Mouse (Mus musculus) fat pad, adult 2 months (tissue): ENCODE results near the gene Galnt9.

Source experiments
- DNase-seq: peaks from one replicate; pipeline ENCODE4 v3.0.0-alpha.2; 2011; ENCODE audit warnings: low read depth, low spot score; ENCODE audit errors: extremely low read depth

Gene Galnt9

DNA sequence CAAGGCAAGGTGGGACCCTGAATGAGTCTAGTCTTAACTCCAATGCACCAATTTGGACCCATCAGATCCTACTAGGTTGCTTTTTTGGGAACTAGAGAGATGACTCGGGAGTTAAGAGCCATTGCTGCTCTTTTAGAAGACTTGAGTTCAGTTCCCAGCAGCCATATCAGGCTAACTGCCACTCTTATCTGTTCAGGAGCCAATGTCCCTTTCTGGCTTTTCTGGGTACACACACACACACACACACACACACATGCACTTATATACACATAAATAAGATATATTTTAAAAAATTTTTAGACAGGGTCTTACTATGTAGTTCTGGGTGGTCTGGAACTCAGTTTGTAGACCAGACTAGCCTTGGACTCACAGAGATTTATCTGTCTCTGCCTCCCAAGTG, 9.8 kb upstream of the Galnt9 start:
- DNase-seq, result no peak

DNA sequence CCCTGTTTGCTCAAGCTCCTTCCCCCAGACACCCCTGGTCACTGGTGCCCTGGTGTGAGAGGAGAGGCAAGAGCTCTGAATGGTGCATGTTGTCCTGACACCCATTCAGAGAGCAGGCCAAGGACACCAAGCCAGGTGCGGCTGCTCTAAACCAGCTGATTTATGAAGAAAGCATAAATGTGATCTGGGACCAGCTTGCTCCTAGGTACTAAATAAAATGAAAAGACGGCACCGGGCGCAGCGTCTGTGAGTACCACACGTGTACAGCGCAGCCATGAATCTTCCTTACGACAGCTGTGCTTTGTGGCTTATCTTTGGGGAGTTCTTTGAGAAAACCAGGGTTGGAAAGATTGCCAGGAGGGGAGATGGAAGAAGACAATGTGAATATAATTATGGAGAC, 8.2 kb upstream of the Galnt9 start:
- DNase-seq, result no peak

DNA sequence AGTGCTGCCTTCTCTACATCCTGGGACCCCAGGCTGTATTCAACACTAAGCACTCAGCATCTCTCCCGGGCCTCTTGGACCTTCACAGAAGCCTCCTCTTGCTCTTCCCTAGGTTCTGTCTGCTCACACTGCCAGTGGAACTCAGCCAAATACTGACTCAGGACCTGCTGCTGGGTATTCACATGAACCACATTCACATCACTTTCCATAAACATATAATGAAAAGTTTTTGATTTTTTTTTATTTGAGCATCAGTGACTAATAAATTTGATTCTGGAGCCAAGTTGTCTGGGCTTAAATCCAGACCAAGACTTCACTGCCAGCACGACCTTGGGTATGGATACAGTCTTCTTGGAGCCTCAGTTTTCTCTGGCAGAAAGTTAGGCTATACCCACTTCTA, 3.2 kb upstream of the Galnt9 start:
- no peak for DNase-seq

DNA sequence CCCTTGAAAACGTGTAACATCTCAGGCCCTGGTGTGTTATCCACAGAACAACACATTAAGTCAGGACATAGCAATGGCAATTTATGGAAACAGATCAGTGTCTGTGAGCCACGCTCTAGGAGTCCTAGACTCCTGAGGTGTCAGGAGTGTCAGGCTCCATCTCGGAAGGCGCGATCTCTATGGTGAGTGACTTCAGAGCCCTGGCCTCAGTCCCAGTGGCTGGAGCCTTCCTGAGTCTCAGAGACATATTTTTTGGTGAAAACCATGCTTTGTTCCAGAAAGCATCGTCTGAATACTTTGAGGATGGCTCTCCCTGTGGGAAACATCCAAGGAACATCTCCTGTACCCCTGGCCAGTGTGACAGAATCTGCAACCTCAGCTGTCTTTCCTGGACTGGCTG, 2.7 kb upstream of the Galnt9 start:
- DNase-seq, result no peak

DNA sequence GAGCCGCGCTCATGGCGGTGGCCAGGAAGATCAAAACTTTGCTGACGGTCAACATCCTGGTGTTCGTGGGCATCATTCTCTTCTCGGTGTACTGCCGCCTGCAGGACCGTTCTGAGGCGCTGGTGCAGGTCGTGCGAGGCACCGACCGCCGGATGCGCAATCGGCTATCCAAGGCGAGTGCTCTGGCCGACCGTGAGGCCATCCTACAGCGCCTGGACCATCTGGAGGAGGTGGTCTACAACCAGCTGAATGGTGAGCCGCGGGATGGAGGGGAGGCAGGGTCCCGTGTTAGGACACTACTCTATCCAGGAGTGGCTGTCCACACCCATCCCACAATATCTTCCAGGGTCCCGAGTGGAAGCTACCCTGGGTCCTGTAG, 525 bp downstream of the Galnt9 start:
- no peak for DNase-seq

DNA sequence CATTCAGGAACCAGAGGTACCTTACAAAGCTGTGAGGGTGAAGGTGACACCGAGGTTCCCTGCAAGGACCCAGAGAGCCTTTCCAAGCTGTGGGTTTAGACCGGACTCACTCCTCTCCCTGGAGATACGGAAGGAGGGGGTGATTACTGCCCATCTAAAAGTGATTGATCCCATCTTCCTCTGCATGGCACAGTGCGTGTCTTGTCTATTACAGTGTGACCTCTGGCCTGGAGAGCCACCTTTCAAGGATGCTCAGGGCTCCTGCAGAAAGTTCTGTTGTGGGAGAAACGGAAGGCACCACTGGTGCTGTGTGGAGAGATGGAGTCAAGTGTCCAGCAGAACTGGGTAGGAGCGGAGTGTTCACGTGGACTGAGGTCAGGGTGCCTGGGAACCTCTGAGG, 1.2 kb downstream of the Galnt9 start:
- DNase-seq, result no peak

DNA sequence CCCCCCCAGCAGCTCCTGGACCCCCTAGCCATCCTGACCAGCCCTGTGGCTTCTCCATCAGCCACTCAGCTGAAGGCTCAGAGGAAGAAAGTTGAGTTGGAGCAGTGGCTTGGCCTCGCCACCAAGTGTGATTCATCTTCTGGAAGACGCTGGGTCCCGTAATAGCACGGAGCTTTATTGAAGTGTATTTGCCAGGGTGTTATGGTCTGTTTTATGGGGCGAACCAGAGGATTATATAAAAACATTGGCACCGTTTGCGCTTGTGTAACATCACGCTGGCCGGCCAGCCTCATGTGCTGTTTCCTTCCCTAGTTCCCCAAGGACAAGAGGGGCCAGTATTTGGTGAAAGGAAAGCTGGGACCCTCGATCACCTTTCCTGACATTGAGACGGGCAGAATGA, 2.0 kb downstream of the Galnt9 start:
- DNase-seq, result peak; percentile 11

DNA sequence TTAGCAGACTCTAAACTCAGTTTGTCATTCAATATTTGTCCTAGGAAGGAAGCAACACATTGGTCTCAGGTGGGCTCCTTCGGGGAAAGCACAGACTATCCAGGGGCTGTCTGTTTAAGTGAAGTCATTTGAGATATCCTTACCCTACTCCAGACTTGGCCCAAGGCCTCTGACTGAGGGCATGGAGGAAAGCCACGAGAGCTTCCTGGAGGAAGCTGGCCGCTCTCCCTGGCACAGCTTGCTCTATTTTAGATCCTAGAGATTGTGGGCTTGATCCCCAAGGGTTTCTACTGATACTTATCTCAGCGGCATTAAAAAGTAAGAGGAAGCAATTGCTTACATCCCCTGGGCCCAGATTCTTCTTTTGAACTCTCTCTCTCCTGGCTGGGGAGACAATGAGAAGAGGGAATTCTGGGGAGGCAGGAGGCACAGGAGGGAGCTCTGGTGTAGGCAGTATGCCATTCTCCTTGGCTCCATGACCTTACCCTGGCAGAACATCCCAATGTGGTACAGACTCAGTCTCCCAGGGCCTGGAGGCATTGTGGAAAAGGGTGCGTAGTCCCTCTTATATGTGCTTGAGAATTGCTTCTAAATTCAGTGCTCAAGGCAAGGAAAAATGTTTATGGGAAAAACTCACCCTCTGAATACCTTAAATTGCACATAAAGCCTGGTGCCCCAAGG, 2.7 kb downstream of the Galnt9 start:
- peak; percentile 64 for DNase-seq

DNA sequence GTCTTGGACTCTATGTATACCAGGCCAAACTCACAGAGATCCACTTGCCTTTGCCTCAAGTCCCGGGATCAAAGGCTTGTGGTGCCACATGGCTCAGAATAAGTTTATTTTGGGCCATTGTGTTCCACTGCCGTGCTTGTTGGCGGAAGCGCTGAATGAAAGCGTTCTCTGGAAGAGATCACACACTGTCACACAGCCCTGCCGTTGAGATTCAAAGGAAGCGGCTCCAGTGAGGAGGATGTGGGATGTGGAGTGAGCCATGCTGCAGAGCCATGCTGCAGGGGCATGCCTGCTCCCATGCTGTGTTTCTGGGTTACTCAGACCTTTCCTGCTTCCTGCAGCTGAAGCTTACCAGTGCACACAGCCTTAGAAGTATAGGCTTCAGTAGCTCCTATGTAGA, 4.3 kb downstream of the Galnt9 start:
- DNase-seq, result no peak

DNA sequence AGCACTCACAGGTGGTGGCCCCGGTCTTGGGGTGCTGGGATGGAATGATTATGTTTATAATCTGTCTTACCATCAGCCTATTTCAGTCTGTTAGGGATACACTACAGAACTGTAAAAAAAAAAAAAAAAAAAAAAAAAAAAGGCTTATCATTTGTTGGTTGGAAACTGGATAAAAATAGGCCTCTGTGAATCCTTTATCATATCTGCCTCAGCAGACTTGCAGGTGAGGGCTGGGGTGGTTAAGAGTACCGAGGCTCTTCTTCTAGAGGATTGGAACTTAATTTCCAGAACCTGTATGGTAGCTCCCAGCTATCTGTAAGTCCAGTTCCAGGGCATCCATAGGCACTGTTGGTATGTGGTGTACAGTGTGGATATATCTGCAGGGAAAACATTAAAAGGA, 6.0 kb downstream of the Galnt9 start:
- DNase-seq, result no peak

DNA sequence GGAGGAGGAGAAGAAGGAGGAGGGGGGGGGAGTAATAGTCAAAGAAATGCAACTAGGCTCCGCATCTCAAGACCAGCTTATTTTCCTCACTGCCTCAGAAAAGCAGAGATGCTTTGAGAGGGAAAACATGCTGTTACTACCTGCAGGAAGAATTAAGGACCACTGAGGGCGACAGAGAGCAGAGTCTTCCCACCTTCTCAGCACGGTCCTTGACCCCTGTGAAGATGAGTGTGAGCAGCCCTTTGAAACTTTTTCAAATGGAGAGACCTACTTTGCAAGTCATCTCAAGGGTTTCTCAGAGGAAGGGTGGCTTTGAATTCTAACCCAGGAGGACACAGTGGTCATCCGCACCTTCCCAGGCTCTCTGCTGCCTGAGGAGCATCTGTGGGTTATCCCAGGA, 6.7 kb downstream of the Galnt9 start:
- DNase-seq, result no peak

DNA sequence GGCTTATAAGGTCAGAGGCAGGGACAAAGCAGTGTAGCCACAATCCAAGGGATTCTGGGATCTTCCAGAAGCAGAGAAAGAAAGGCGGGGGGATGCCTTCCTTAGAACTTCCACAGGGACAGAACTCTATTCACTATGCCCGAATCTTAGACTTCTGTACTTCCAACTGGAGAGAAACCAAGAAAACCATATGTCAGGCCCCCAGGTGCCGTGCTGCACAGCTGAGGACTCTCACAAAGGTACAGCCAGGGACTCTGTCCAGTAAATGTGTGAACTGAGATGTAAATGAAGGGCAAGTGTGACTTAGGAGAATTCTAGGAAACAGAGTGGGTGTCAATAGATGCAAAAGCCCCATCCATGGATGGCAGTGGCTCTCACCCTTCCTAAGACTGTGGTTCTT, 7.8 kb downstream of the Galnt9 start:
- no peak for DNase-seq

DNA sequence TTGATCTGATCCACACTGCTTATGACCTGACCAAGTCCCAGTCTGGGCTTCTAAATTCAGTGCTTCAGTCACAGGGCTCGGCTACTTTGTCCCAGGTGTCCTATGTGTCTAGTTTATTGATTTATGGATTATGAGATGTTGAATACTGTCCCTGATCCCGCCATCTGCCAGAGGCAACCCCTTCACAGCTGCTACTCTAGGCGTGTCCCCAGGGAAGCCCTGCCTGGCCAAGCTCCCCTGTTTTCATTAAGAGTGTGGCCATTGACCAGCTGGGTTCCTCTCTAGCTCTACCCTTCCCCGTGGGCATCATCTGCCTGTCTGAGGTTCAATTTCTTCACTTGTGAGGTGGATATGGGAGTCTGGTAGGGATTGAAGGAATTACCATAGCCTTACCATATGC, 9.2 kb downstream of the Galnt9 start:
- no peak for DNase-seq

DNA sequence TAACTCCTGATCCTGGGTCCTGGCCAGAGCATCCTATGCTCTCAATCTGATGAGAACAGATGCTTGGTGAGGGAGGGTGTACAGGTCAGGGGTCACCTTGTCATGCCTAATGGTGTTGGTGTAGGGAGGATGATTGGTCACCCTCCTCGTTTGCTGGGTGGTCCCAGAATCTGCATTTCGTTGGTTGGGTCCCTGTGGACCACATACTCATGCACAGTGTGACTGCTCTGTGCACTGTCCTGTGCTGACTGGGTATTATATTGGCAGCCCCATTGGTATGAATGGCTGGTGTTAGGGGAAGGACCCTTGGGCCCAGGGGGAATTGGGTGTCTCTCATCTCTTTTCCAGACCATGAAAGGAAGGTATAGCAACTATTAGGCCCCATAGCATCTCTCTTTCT, 11.0 kb downstream of the Galnt9 start:
- DNase-seq, result no peak

DNA sequence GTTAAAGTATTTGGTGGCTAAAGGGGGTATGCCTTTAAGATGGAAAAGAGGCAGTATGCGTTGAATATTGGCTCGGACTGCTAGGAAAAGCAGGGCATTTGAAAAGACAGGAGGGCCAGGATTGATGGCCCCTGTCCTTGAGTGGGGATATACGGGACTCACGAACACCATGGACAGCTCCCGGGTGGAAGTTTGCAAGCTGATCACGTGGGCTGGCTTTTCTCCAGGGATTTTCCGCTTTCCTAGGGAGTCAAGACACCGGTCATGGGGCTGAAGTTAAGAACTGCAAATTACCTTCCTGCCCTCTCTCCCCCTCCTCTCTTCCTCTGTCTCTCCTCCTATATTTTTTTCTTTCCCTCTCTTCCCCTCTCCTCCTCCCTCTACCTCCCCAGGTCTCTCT, 14.2 kb downstream of the Galnt9 start:
- no peak for DNase-seq

DNA sequence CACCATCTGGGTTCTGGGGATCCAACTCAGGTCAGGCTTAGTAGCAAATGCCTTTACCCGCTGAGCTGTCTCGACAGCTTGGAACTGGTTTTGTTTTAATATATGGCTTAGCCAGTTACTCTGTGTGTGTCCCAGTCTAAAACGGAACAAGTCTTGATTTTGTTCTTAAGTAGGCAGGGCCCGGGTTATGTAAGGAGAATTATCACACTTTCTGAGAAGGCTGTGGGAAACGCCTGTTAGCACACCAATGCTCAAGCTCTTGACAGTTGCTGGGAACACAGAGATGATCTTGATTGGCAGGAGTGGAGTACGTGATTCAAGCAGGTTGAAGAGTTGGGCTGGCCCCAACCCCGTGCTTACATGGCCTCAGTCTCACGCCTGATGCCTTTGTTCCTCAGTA, 15.5 kb downstream of the Galnt9 start:
- no peak for DNase-seq

DNA sequence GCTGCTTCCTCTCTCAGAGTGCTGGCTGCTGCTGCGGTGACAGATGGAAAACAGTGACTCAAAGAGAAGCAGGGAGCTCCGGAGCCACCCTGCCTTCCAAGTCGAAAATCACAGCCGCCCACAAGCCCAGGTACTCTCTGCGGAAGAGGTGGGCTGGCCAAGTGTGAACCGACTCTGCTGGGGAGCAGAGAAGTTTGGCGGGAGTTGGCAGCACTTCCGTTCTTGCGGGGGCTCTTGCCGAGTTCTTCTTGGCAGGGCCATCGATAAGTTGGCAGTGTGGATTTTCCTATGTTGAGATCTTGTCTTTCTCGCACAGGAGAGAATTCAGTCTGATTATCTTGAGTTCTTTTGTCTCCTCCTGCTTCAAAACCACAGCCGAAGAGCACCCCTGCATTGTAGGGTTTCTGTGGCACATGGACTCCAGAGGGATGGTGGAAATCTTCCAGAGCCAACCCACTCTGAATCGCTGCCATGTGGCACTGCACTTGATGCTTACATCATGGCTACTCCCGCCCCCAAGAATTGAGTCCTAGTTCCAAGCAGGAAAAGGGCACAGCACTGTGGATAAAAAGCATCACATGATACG, 18.7 kb downstream of the Galnt9 start:
- no peak for DNase-seq

DNA sequence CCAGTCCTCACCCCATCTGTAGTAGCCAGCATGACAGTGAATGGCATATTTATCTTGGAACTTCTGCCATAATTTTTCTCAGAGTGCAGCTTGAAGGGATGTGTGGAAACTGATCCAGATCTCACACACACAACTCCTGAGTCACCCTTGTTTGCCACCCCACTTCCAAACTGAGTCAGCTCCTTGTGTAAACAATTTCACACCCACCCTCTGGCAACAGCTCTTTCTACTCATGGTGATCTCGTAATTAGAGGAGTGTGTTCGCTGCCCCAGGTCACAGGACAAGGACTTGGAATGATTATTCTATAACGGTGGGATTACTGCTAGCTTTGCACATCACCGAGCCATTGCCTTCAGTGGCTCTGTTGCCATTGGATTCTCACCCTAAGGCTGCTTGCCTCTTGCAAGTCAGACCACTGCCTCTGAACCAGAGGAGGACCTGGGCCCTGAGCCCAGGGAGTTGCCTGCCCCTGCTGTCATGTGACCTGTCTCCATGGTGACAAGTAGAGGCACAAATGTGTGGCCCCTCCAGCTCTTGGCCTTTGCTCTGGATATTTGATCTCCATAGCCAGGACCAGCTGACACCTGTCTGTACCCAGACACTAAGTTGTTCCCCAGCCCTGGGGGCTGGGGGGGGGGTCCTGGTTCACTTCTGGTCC, 21.0 kb downstream of the Galnt9 start:
- no peak for DNase-seq

DNA sequence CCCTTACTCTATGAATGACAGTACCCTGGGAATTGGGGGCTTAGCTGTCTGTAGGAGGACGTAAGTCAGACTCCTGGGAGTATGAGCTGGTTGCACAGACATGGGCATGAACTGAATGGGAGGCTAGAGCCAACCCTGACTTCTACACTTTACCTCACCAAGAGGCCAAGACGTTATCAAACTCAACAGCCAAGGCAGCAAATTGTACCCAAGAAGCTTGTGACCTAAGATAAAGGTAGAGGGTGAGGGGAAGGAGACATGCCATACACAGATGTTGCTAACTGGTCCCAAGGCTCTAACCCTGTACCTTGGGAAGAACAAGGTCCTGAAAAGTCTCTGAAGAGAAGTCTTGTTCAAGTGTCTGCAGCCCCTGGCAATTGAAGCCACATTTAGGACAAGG, 23.4 kb downstream of the Galnt9 start:
- DNase-seq, result no peak

DNA sequence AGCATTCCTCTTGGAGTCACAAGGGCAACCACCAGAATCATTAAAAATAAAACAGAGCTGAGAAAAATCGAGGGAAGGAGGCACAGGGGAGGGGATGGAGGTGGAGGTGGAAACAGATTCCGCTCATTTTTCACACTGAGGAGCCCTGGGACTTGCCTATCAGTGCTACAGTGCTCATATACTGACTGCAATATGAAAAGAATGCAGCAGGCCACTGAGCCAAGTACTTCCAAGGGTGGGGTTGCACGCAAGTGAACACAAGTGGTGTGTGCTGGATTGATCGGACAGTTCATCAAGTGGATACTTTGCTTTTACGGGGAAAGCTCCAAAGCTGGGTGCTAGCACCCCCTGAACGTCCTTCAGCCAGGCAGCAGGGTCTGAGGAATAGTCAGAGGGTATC, 30.7 kb downstream of the Galnt9 start:
- DNase-seq, result no peak

DNA sequence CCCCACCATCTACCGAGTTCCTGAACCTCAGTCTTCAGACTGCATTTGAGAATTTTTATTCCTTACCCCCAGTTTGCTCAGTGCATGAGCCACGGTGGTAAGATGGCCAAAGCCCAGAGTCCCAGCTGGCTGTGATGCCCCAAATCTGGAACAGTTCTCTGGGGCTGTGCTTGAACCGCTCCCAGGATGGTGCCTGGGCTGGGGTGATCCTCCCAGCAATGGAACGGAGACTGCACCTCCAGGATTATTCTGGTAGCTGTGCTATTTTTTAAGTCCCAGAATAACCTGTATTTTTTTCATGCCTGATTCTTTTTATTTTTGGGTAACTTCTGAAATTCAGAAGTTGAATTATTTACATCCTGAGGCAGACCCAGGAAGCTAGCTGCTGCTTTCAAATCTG, 35.1 kb downstream of the Galnt9 start:
- DNase-seq, result no peak

DNA sequence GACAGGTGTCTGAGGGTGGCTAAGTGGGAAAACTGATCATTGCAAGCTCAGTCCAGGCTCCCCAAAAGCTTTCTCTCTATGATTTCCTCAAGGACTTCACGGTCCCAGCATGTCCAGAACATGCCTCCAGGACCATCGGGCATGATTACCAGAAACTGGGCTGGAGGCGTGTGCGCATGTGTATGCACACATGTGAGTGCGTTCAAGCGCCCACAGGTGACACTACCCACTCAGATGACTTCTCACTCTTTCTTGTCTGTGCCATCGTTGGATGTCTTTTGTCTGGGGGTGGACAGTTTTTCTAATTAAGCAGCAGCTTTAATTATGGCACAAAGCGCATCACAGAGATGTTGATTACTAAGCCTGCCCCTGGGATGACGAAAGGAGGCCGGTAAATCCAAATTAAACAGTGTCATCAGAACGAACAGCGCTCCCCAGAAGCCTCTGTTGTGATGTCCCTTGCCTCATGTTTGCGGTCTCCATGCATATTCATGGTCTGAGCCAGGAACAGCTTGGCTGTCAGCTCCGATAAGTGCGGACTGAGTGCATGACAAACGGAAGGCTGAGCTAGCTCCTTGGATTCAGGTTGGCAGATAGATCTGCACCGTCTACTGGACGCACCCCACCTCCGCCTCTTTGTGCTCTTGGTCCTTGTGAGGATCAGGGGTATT, 36.5 kb downstream of the Galnt9 start:
- no peak for DNase-seq
